Mouse (Mus musculus) kidney, adult 9 months (tissue): ENCODE measurements at regions not wholly inside any gene's neighbourhood (a gene's known extent, or its start where the extent isn't known, plus 50 kb on each side); places are given as distances from the start of the nearest gene placed in this dataset.

Experiments used
- DNase-seq: peaks from one replicate; pipeline ENCODE4 v3.0.0; 2022

DNA sequence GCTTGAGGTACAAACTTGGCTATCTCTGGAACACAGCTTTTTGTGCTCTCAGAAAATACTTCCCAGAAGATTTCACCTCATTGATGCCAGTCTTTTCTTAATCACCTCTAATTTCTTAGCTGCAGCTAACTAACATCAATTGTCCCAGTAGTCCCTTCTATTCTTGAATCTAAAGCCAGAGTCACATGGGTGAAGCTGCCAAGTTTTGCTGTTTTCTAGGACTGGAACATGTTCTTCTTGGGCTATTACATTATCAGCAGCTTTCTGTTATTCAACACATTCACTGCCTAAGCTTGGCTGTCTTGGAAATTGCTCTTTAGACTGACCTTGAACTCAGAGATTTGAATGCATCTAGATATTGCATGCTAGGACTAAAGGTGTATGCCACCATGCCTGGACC, 583.9 kb downstream of the Cetn3 start:
- no peak for DNase-seq

DNA sequence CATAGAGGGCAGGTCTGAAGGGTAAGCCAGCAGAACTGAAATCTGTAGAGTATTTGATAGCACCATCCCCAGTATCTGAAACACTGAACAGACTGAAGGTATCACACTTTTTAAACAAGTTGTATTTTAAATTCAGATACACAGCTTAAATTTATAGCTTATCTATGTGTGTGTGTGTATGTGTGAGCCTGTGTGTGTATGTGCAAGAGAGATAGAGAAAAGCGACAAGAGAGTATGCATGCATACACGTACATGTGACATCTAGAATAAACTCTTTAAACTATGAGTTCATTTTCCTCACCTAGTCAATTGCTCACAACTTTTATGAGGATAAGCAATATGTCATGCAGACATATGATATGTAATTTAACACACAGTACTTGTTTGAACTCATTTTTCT, 588.7 kb downstream of the Cetn3 start:
- no peak for DNase-seq

DNA sequence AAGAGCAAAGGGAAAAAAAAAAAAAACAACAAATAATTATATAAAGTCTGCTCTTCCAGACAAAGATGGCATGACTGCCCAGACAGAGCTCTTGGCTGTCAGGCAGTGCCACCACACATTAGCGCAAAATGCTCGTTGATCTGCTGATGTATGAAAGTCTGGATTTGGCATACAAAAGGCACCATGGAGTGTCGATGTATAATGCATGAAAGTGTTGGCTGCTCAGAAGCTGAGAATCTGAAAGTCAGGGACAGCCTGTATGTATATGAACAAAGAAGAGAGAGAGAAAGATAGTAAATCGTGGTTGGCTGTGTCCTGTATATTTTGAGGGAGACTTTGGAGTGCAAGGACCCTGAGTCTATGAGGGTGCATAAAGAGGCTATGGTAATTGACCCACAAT, 589.7 kb downstream of the Cetn3 start:
- no peak for DNase-seq

DNA sequence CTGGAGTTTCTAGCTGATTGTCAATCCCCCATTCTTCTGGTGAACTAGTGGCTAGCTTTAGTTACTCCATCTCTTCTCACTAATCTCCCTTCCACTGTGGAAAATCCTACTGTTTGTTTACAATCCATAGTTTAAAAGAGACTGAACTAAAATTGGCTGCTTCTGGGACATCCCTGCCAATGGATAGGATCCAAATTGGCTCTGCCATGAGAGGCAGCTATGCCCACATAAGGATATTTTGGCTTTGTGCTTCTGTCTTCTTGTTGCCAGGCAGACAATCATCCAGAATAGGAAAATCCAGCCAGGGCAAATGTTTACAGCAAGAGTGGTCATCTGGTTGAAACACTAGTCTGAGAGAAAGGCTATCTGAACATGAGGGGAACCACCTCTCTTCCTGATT, 610.0 kb downstream of the Cetn3 start:
- DNase-seq, result no peak

DNA sequence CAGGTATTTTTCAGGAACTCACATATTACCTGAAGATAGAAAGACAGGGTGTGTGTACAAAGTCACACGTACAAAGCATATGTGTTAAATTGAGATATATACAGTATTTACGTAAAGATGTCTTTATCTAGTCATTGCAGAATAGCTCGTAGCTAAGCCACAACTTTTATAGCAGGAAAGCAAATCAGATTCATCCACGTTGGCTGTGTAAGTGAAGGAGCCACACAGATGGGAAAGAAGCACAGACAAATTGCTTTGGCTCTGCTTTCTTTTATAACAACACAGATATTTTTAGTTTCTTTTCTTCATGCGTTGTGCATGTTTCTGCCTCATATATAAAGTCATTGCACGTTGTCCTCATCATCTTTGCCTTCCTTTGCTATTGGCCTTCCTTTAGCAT, 610.6 kb downstream of the Cetn3 start:
- no peak for DNase-seq

DNA sequence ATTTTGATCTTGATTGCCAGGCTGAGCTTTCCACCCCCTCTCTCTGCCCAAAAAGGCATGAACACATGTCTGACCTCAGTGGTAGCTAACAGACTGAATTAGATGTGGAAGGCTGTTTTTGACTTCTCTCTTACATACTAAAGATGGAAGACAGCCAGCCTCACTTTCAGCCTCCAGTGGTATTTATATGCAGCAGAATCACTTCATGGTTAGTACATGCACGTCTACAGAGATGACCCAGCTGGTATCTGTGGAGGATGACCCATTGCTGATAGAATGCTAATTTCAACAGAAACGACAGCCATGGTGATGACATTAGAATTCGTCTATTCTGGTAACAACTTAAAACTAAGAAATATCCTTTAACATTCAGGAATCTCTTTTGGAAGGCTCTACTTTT, 630.8 kb downstream of the Cetn3 start:
- DNase-seq, result no peak

DNA sequence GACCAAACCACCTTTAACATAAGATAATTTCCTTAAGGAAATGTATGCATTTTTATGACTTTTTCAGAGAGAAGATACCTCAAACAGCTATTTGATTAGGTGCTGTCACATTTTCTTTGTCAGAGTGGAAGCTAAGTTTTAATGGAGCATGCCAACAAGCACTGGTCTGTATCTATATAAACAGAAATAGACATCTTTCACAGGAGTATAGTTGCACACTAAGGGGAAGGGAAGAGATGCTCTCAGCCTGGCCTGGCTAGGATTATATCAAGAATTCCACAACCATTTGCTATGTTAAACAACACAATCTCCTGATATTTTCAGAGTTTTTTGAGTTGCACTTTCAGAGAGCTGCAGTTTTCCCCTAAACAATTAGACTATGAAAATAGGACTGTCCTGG, 638.1 kb downstream of the Cetn3 start:
- no peak for DNase-seq

DNA sequence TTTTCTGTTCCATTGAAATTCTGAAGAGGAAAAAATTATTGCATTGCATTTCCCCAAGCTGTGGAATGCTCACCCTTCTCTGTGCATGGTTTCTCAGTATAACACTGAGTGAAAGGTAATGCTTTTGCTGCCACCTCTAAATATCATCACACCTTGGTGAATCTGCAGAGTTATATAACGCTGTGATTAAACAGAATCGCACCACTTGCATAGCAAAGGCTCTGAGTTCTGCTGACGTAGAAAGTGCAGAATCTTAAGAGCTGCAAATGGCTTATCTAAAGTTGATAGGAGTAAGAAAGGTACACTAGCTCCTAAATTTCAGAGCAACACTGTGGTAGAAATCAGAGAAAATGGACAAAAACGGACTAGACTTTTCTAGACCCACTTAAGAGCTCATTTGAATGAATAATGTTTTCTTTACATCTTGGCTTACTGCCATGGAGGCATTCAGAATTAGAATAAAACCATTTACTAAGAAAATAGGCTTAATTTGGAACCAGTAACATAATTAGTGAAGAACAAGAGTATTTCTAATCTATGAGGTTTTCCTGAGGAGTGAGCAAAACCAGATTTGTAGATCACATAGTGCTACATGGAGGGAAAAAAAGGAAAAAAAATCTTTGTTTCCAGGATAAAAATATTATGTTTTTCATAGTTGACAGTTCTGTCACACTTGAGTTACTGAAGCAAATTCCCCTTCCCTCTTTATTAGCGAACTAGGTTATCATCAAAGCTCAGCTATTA, 641.2 kb downstream of the Cetn3 start:
- DNase-seq, result no peak

DNA sequence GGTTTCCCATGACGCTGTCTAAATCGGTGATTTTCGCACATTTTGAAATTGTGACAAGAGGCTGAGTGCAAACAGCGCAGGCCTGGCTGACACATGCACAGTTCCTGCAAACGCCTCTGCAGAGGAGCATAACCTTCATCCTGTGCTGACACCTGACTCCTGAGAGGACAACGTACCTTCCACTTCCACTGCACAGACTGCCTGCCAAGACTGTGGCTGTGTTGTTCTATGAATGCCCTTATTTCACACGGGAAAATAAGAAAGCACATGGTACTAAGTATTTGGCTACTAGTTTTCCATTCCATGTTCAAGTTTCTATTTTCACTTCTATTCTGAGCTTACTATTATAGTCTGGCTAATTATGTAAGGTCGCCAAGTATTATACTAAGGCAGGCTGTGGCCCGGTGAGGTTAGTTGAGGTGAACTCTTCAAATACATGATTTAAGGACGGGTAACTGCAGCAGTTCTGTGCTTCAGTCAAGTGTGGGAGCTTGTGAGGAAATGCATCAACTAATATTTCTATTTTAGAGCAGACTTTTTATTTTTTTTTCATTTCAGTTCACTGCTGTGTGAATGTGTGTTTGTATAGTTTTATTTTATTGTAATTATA, 642.0 kb downstream of the Cetn3 start:
- no peak for DNase-seq

DNA sequence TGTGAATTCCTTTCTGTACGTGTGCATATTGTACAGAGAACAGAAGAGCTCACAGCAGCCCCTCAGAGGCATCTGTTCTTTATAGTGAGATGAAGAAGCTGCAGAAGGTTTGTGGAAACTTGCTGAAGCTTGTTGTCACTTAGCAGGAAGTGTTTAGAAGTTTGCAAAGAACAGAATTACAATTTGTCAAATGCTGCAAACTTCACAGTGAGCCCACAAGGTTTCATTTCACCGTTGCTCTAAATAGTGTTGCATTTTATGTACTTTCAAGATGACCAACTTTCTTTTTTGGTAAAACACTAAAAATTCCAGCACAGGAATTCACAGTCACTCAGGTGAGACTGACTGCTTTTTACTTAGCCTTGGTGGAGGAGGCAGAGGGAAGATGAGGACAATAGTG, 649.5 kb downstream of the Cetn3 start:
- no peak for DNase-seq

DNA sequence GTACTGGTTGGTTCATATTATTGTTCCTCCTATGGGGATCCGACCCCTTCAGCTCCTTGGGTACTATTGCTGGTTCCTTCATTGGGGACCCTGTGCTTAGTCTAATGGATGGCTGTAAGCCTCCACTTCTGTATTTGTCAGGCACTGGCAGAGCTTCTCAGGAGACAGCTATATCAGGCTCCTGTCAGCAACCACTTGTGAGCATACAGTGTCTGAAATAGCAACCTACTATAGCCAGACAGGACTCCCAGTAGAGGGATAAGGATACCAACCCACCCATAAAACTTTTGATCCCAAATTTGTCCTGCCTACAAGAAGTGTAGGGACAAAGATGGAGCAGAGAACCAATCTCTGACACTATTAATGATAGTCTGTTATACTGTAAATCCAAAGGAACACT, 656.4 kb downstream of the Cetn3 start:
- DNase-seq, result no peak

DNA sequence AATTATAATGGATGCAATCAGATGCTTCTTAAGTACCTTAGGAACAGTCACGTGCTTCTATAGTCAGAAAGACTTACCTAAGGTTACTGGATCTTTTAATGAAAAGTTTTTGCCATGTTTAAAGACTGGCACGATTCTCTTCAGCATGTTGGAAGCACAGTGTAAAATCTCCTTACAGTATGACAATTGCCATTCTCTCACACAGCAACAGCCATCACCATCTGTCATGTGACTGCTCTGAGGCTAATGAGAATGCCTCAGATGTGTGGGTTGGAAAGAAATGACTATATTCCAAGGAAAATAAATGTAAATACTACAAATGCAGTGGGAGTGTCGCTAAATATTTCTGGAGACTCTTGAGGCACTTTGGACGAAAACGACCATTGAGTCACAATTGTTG, 670.8 kb downstream of the Cetn3 start:
- DNase-seq, result no peak

DNA sequence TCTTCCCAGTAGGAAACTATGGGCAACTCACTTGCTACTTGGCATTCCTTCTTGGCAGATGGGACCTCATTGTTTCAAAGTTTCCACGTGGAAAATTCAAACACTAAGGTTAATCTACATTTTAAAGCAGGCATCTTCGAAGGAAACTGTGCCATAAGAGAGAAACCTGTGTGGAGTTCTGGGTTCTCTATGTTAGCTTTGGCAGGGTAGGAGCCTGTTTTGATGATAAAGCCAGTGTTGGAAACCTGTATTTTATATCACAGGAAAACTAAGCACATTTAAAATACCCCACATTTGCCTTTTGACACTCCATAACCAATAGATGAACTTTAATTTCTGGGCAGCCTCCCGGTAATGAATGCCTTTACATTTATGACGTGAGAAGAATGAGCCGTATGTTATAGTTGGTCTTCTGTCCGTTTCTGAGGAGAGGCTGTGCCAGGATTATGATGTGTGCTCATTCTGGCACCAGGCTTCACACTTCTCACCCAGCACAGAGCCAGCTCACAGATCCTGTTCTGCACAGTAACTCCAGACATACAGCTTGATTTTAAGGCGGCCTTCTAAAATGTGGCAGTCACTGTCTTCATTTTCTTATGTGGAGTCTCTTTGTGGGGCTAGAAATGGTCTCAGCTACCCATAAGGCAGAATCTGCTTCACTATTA, 700.5 kb downstream of the Cetn3 start:
- DNase-seq, result no peak

DNA sequence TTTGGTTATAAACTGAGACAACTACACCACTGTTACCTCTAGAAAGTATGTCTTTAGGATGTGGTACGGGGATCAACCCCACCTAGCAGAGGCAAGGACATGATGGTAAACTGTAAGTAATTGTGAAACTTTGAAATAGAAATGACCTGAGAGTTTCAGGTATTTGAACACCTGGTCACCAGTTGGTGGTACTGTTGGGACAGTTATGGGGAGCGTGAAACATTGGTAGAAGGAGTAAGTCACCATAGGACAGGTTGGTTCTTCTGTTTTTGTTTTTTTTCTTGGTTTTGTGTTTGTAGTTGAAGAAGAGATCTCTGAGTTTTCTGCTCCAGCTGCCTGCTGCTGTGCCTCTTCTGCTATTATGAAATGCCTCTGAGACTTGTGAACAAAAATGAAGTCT, 713.7 kb downstream of the Cetn3 start:
- no peak for DNase-seq

DNA sequence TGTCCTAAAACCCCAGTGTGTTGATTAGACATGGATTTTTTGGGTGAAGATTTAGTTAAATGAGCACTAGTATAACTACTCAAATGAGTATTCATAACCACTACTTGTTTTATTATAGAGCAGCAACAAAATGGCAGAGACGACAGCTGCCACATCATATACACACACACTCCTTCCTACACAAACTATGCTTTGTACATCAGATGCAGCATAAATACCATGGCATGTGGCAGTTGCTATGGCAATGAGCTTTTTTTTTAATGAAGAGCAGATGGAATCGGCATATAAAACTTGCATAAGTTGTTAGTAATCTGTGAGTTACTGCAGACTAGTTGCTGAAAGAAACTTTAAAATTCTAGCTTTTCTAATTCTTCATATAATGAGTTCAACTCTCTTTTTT, 725.3 kb downstream of the Cetn3 start:
- DNase-seq, result no peak

DNA sequence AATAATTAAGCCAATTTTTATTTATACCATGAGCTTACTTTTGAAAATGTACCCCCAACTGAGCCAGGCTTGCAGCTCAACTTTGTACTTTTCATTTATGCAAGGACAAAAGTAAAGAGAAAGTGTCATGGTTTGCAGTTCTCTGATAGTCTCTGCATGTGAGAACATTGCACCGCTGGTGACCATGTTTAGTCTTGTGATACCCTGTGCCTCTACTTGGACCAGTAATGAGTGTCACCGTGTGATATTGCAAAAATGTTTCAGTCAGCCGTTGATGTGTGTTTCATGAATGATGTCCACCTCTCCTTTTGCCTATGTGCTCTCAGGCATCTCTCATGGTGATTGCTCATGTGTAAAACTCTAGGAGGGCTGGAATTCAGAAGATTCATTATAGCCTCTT, 726.6 kb downstream of the Cetn3 start:
- DNase-seq, result no peak
